Mouse (Mus musculus): Measurements from ENCODE around the gene Dhrs7. TPM values are rescaled to one million over a fixed set of nuclear protein-coding genes. Genes with fewer than 3 reads are reported as not detected.
"Not testable (repeated sequence)": the region's sequence is repeated elsewhere in the genome, so short reads cannot be mapped to it uniquely, and the experiment has no call there.

Dhrs7 gene
- polyA plus RNA-seq, 1 experiment from 2014 or later = 101 TPM

GRCm38 (mm10) chr12:72686566-72686965, 21.9 kb upstream of the Dhrs7 start:
- not testable (repeated sequence) for H3K9me3 ChIP-seq (replicated peaks; ENCODE audit: control insufficient read depth, low read length); H3K36me3 ChIP-seq (ENCODE audit: control insufficient read depth, insufficient read depth); H3K4me2 ChIP-seq (ENCODE audit: low read depth, low read length); H3K27ac ChIP-seq (ENCODE audit: low read length); H3K27me3 ChIP-seq (ENCODE audit: control insufficient read depth, insufficient read depth, low read length); ATAC-seq (replicated peaks; ENCODE audit: extremely low read depth, insufficient read depth, low FRiP score); H3K9ac ChIP-seq (ENCODE audit: low read length); H3K4me3 ChIP-seq (ENCODE audit: low read length)
- peaks cover 11% of the 10 kb centered on the region for H3K4me1 ChIP-seq (ENCODE audit: control insufficient read depth, insufficient read depth, low read length)
- WGBS = 81% methylated on average over 4 of the region's 4 CpGs

GRCm38 (mm10) chr12:72683612-72684011, 18.9 kb upstream of the Dhrs7 start:
- ATAC-seq (replicated peaks; ENCODE audit: extremely low read depth, insufficient read depth, low FRiP score) = no peak

GRCm38 (mm10) chr12:72682511-72683282, 18.0 kb upstream of the Dhrs7 start:
- Histone ChIP-seq H3K27ac (ENCODE audit: low read length) (peak overlapping the region; percentile 54), H3K9ac (ENCODE audit: low read length) (no peak overlapping the region)

More at GRCm38 (mm10) chr12:72683612-72684011, 18.9 kb upstream of the Dhrs7 start:
- Histone ChIP-seq H3K27me3 (ENCODE audit: control insufficient read depth, insufficient read depth, low read length) (no peaks in the 10 kb centered on the region), H3K9me3 (replicated peaks; ENCODE audit: control insufficient read depth, low read length) (no peaks in the 10 kb centered on the region), H3K4me1 (ENCODE audit: control insufficient read depth, insufficient read depth, low read length) (peaks cover 11% of the 10 kb centered on the region), H3K9ac (ENCODE audit: low read length) (no peak overlapping the region), H3K36me3 (ENCODE audit: control insufficient read depth, insufficient read depth) (no peaks in the 10 kb centered on the region), H3K4me2 (ENCODE audit: low read depth, low read length) (no peak overlapping the region), H3K4me3 (ENCODE audit: low read length) (no peak overlapping the region), H3K27ac (ENCODE audit: low read length) (no peak overlapping the region)
- 93% methylated on average over 3 of the region's 3 CpGs for WGBS

DNA sequence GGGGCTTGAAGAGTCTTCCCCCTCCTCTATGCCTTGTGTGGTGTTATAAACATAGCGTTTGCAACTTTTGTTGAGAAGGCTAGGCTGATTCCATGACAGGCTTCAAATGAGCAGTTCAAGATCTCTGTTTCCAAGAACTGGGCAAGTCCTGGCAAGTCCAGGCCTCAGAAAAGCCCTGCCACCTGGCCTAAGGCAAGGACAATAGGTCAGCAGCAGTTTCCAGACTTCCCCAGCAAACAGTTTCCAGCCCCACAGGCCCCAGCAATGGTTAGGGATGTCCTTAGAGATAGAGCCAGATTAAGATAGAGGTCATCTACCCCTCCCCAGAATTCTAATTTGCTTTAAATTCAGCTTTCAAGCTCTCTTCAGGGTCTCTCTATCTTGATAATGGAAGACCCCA, 17.2 kb upstream of the Dhrs7 start:
- no peak for ATAC-seq (replicated peaks; ENCODE audit: extremely low read depth, insufficient read depth, low FRiP score)
- H3K4me2 ChIP-seq (ENCODE audit: low read depth, low read length) = no peak overlapping the region
- no peaks in the 10 kb centered on the region for H3K27me3 ChIP-seq (ENCODE audit: control insufficient read depth, insufficient read depth, low read length)
- peaks cover 11% of the 10 kb centered on the region for H3K4me1 ChIP-seq (ENCODE audit: control insufficient read depth, insufficient read depth, low read length)
- no peaks in the 10 kb centered on the region for H3K36me3 ChIP-seq (ENCODE audit: control insufficient read depth, insufficient read depth)
- no peak overlapping the region for H3K9ac ChIP-seq (ENCODE audit: low read length)
- no peak overlapping the region for H3K27ac ChIP-seq (ENCODE audit: low read length)
- H3K4me3 ChIP-seq (ENCODE audit: low read length) = no peak overlapping the region
- 97% methylated on average over 1 of the region's 1 CpGs for WGBS
- no peaks in the 10 kb centered on the region for H3K9me3 ChIP-seq (replicated peaks; ENCODE audit: control insufficient read depth, low read length)

More at GRCm38 (mm10) chr12:72682511-72683282, 18.0 kb upstream of the Dhrs7 start:
- ATAC-seq (replicated peaks; ENCODE audit: extremely low read depth, insufficient read depth, low FRiP score) = no peak
- no peaks in the 10 kb centered on the region for H3K27me3 ChIP-seq (ENCODE audit: control insufficient read depth, insufficient read depth, low read length)
- H3K36me3 ChIP-seq (ENCODE audit: control insufficient read depth, insufficient read depth) = no peaks in the 10 kb centered on the region
- peaks cover 11% of the 10 kb centered on the region for H3K4me1 ChIP-seq (ENCODE audit: control insufficient read depth, insufficient read depth, low read length)
- 32% methylated on average over 8 of the region's 8 CpGs for WGBS
- H3K9me3 ChIP-seq (replicated peaks; ENCODE audit: control insufficient read depth, low read length) = no peaks in the 10 kb centered on the region
- H3K4me2 ChIP-seq (ENCODE audit: low read depth, low read length) = no peak overlapping the region
- no peak overlapping the region for H3K4me3 ChIP-seq (ENCODE audit: low read length)

- 71% methylated on average over 3 of the region's 3 CpGs for WGBS
Observed at GRCm38 (mm10) chr12:72679635-72680034, 14.9 kb upstream of the Dhrs7 start.

DNA sequence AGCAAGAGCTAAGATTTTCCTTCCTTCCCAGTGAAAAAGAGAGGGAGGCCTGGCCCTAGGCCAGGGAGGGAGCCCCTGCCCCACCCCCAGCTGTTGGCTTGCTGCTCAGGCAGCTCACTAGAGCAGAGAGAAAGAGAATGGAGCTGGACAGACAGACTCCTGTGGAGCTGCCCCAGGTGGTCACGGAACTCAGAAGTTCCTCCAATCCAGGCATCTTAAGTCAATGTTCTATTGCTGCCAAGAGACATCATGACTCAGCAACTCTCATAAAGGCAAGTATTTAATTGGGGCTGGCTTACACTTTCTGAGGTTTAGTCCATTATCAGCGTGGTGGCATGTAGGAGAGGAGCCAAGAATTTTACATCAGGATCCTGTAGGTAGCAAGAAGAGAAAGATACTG, 10.1 kb upstream of the Dhrs7 start:
- 56% methylated on average over 2 of the region's 2 CpGs for WGBS
- Histone ChIP-seq H3K27ac (ENCODE audit: low read length) (peak overlapping the region; percentile 68), H3K4me2 (ENCODE audit: low read depth, low read length) (no peak overlapping the region), H3K27me3 (ENCODE audit: control insufficient read depth, insufficient read depth, low read length) (no peaks in the 10 kb centered on the region), H3K9ac (ENCODE audit: low read length) (no peak overlapping the region), H3K4me1 (ENCODE audit: control insufficient read depth, insufficient read depth, low read length) (peaks cover 10% of the 10 kb centered on the region), H3K9me3 (replicated peaks; ENCODE audit: control insufficient read depth, low read length) (no peaks in the 10 kb centered on the region), H3K4me3 (ENCODE audit: low read length) (no peak overlapping the region), H3K36me3 (ENCODE audit: control insufficient read depth, insufficient read depth) (no peaks in the 10 kb centered on the region)
- ATAC-seq (replicated peaks; ENCODE audit: extremely low read depth, insufficient read depth, low FRiP score) = peak; percentile 28; the same call in 1 of the 2 replicates

More at GRCm38 (mm10) chr12:72679635-72680034, 14.9 kb upstream of the Dhrs7 start:
- H3K9ac ChIP-seq (ENCODE audit: low read length) = no peak overlapping the region
- H3K27ac ChIP-seq (ENCODE audit: low read length) = no peak overlapping the region
- H3K4me3 ChIP-seq (ENCODE audit: low read length) = no peak overlapping the region
- no peaks in the 10 kb centered on the region for H3K27me3 ChIP-seq (ENCODE audit: control insufficient read depth, insufficient read depth, low read length)
- no peak overlapping the region for H3K4me2 ChIP-seq (ENCODE audit: low read depth, low read length)
- H3K4me1 ChIP-seq (ENCODE audit: control insufficient read depth, insufficient read depth, low read length) = peaks cover 14% of the 10 kb centered on the region
- ATAC-seq (replicated peaks; ENCODE audit: extremely low read depth, insufficient read depth, low FRiP score) = no peak
- H3K36me3 ChIP-seq (ENCODE audit: control insufficient read depth, insufficient read depth) = no peaks in the 10 kb centered on the region
- no peaks in the 10 kb centered on the region for H3K9me3 ChIP-seq (replicated peaks; ENCODE audit: control insufficient read depth, low read length)

DNA sequence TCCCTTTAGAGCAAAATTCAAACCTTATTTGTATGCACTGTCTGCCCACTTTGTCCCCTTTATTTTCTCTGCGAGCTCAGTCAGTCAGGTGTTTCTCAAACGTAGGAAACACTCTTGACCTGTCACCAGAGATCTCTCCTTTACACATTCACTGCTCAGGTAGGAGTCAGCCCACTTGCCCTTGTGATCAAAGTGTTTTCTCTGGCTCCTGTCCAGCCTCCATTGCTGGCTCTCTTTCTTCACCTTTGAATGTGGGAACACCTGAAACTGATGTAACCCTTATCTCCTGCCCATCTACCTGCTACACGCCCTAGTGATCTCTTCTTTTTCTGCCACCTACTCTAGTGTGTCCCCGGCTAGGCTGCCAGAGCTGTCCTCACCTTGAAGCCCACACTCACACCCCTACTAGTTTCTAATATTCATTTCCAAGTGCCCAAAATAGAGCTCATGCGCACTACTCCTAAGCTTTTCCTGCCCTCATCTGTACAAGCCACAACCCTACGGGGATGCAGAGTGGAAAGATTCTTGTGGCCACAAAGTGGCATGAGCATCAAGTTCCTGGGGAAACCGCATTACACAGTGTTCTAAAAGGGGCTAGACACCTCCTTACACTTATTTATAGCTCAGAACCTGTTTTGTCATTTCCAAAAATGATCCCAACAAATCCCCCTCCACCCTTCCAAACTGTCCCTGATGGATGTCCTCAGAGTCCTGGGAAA, 9.5 kb upstream of the Dhrs7 start:
- Histone ChIP-seq H3K27ac (ENCODE audit: low read length) (peak overlapping the region; percentile 68), H3K4me2 (ENCODE audit: low read depth, low read length) (peak overlapping the region; percentile 16; the same call in 1 of the 2 replicates)
- ATAC-seq (replicated peaks; ENCODE audit: extremely low read depth, insufficient read depth, low FRiP score) = peak; percentile 76

DNA sequence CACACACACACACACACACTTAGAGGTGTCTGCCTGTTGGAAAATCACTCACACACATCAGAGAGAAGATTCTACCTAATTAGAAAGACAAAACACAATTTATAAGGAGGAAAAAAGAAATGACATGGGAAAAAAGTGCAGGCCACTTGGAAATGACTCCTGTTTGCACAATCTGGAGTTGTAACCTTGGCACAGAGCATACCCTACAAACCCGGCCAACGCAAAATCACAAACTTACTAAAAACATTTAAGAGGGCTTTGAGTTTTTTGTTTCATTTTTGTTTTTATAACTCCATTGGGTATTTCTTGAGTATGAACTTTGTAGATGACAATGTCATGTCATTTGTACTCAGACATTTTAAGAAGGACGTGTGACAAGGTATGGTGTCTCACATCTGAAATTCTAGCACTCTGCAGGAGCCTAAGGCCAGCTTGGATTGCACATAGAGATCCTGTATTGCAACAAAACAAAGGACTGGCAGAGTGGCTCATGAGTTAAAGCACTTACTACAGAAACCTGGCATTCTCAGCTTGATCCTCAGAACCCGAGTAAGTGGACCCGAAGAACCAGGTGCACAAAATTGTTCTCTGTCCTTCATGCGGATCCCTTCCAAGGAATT, 6.9 kb upstream of the Dhrs7 start:
- Histone ChIP-seq H3K27ac (ENCODE audit: low read length) (no peak overlapping the region), H3K36me3 (ENCODE audit: control insufficient read depth, insufficient read depth) (no peaks in the 10 kb centered on the region), H3K27me3 (ENCODE audit: control insufficient read depth, insufficient read depth, low read length) (no peaks in the 10 kb centered on the region), H3K9ac (ENCODE audit: low read length) (no peak overlapping the region), H3K4me1 (ENCODE audit: control insufficient read depth, insufficient read depth, low read length) (peaks cover 14% of the 10 kb centered on the region), H3K4me2 (ENCODE audit: low read depth, low read length) (no peak overlapping the region), H3K9me3 (replicated peaks; ENCODE audit: control insufficient read depth, low read length) (no peaks in the 10 kb centered on the region), H3K4me3 (ENCODE audit: low read length) (no peak overlapping the region)
- 89% methylated on average over 6 of the region's 6 CpGs for WGBS
- ATAC-seq (replicated peaks; ENCODE audit: extremely low read depth, insufficient read depth, low FRiP score) = no peak

More for the DNA sequence above, 9.5 kb upstream of the Dhrs7 start:
- H3K4me3 ChIP-seq (ENCODE audit: low read length) = no peak overlapping the region
- H3K36me3 ChIP-seq (ENCODE audit: control insufficient read depth, insufficient read depth) = no peaks in the 10 kb centered on the region
- H3K4me1 ChIP-seq (ENCODE audit: control insufficient read depth, insufficient read depth, low read length) = peaks cover 10% of the 10 kb centered on the region
- H3K27me3 ChIP-seq (ENCODE audit: control insufficient read depth, insufficient read depth, low read length) = no peaks in the 10 kb centered on the region
- peak overlapping the region; percentile 7; the same call in 1 of the 2 replicates for H3K9ac ChIP-seq (ENCODE audit: low read length)
- no peaks in the 10 kb centered on the region for H3K9me3 ChIP-seq (replicated peaks; ENCODE audit: control insufficient read depth, low read length)
- 36% methylated on average over 7 of the region's 7 CpGs for WGBS

GRCm38 (mm10) chr12:72670921-72671320, 6.2 kb upstream of the Dhrs7 start:
- Histone ChIP-seq H3K36me3 (ENCODE audit: control insufficient read depth, insufficient read depth) (no peaks in the 10 kb centered on the region), H3K27me3 (ENCODE audit: control insufficient read depth, insufficient read depth, low read length) (no peaks in the 10 kb centered on the region), H3K4me1 (ENCODE audit: control insufficient read depth, insufficient read depth, low read length) (peaks cover 19% of the 10 kb centered on the region), H3K9me3 (replicated peaks; ENCODE audit: control insufficient read depth, low read length) (no peaks in the 10 kb centered on the region), H3K9ac (ENCODE audit: low read length) (no peak overlapping the region), H3K27ac (ENCODE audit: low read length) (no peak overlapping the region), H3K4me3 (ENCODE audit: low read length) (no peak overlapping the region), H3K4me2 (ENCODE audit: low read depth, low read length) (no peak overlapping the region)
- 80% methylated on average over 8 of the region's 8 CpGs for WGBS
- no peak for ATAC-seq (replicated peaks; ENCODE audit: extremely low read depth, insufficient read depth, low FRiP score)
